Mouse (Mus musculus) embryonic fibroblast, embryonic 13.5 days (primary cell): ENCODE data around the gene Kat2b.

Source experiments
- CTCF ChIP-seq: IDR thresholded peaks from 2 replicates; pipeline ENCODE4 v1.5.1; 2011; ENCODE audit warnings: mild to moderate bottlenecking, control low read depth, low read length, moderate library complexity, borderline replicate concordance; ENCODE audit not compliant: insufficient read depth
- POLR2A ChIP-seq: IDR thresholded peaks from 2 replicates; pipeline ENCODE4 v1.6.1; 2011; ENCODE audit warnings: low read depth, mild to moderate bottlenecking, control low read depth, low read length, moderate library complexity

- TF ChIP-seq CTCF (no peak), POLR2A (no peak)
Observed at GRCm38 (mm10) chr17:53528034-53528433, 38.6 kb upstream of the Kat2b start.
